Mouse (Mus musculus): Measurements from ENCODE around the gene Ifit1. TPM values are rescaled to one million over a fixed set of nuclear protein-coding genes. Genes with fewer than 3 reads are reported as not detected.

The Ifit1 gene
- 6.7 TPM for polyA plus RNA-seq (2017; shearing (Covaris generic))

DNA sequence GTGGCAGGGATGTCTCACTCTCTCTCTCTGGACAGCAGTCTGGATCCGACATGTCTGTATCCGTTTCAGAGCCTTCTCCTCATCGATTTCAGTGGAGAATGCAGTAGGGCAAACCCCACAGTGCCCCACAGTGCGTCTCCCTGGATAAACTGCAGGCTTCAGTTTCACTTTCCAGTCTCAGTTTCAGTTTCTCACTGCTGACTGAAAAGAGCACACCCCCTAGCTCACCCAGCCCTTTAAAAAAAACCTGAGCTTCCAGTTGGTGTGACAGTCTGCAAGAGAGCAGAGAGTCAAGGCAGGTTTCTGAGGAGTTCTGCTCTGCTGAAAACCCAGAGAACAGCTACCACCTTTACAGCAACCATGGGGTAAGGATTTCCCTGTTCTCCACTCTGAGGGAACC, at the start of gene Ifit1, which contains the start of gene Ifit1bl2:
Ifit1 (plus strand) TSS at position 249 of the 400 bp plus-strand sequence.
Ifit1bl2 (minus strand) TSS at position 121 of the 400 bp plus-strand sequence.

DNA sequence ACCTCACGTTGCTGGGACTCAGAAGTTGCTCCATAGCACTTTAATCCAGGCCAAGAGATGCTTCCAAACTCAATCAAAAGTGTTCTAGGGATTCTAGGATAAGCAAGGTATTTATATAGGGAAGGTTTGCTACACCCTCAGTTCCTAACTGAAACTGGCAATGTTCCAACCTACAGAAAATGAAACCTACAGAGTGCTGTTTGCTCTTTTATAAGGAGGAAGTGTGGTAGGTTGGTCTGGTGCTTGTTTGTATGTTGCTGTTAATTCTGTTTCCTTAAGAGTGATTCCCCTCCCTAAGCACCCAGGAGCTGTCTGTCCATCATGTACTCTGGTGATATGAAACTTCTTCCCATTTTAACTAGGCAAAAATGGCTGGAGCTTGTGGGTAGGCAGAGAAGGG, 38.8 kb upstream of the Ifit1 start, which contains the start of gene Ifit1bl1:
Ifit1bl1 (minus strand) TSS at position 69 of the 400 bp plus-strand sequence.

GRCm38 (mm10) chr19:34607237-34608051, 33.2 kb upstream of the Ifit1 start, which contains the start of gene Ifit3b:
Gene Ifit3b, plus strand, starts transcription at chr19:34607970.

Other genes starting within 250 kb of the Ifit1 start
- 0.55 TPM for gene Ch25h, start 165.7 kb upstream of the Ifit1 start, polyA plus RNA-seq (2017; shearing (Covaris generic))
- 59.1 TPM for gene Lipa, start 113.4 kb upstream of the Ifit1 start, polyA plus RNA-seq (2017; shearing (Covaris generic))
- 10.3 TPM for gene Ifit2, start 90.2 kb upstream of the Ifit1 start, polyA plus RNA-seq (2017; shearing (Covaris generic))
- 5.4 TPM for gene Ifit3, start 57.3 kb upstream of the Ifit1 start, polyA plus RNA-seq (2017; shearing (Covaris generic))
- gene Ifit1bl1, start 38.9 kb upstream of the Ifit1 start, polyA plus RNA-seq (2017; shearing (Covaris generic)): 17.1 TPM
- 0.54 TPM for gene Ifit3b, start 32.9 kb upstream of the Ifit1 start, polyA plus RNA-seq (2017; shearing (Covaris generic))
- not detected for gene Ifit1bl2, start 128 bp upstream of the Ifit1 start, polyA plus RNA-seq (2017; shearing (Covaris generic))
- gene Slc16a12, start 106.4 kb downstream of the Ifit1 start, polyA plus RNA-seq (2017; shearing (Covaris generic)): not detected
- 7.2 TPM for gene Pank1, start 238.6 kb downstream of the Ifit1 start, polyA plus RNA-seq (2017; shearing (Covaris generic))

Measured in effector memory CD4-positive, alpha-beta T cell, adult 7 months (primary cell).